Mouse (Mus musculus) midbrain, embryonic 16.5 days (tissue): Measurements from ENCODE around the gene Wdr48. TPM values are rescaled to one million over a fixed set of nuclear protein-coding genes. Genes with fewer than 3 reads are reported as not detected.

Experiments
- polyA plus RNA-seq: library from polyadenylated mRNA; unstranded; fragments of >200 nt; fragmentation: Nextera tagmentation; extraction: Ambion mirVana; gene quantifications from 2 replicates; pipeline ENCODE4 v1.2.1, GENCODE M21; 2015

Gene Wdr48
- polyA plus RNA-seq, 1 experiment from 2014 or later, result 68.2 TPM

Other genes starting within 250 kb of the Wdr48 start
- 0.05 TPM in 1 of 2 replicates, not detected in the other for gene Scn10a, start 175.6 kb upstream of the Wdr48 start, polyA plus RNA-seq
- gene Scn11a, start 69.4 kb upstream of the Wdr48 start, polyA plus RNA-seq, result 0.20 TPM in 2 replicates
- gene Gorasp1, start 42.7 kb downstream of the Wdr48 start, polyA plus RNA-seq, result 27.3 and 29.2 TPM in 2 replicates
- 1.0 and 1.3 TPM in 2 replicates for gene Ttc21a, start 42.7 kb downstream of the Wdr48 start, polyA plus RNA-seq
- gene Csrnp1, start 89.8 kb downstream of the Wdr48 start, polyA plus RNA-seq, result 0.75 and 1.0 TPM in 2 replicates
- gene Xirp1, start 128.7 kb downstream of the Wdr48 start, polyA plus RNA-seq, result not detected in 2 replicates
- gene Cx3cr1, start 175.0 kb downstream of the Wdr48 start, polyA plus RNA-seq, result 7.6 and 8.0 TPM in 2 replicates
- not detected in 2 replicates for gene Ccr8, start 197.2 kb downstream of the Wdr48 start, polyA plus RNA-seq
- gene Slc25a38, start 215.5 kb downstream of the Wdr48 start, polyA plus RNA-seq, result 38.0 and 43.6 TPM in 2 replicates
- gene Rpsa, start 232.8 kb downstream of the Wdr48 start, polyA plus RNA-seq, result 846 and 879 TPM in 2 replicates